Mouse (Mus musculus) forebrain, embryonic 11.5 days (tissue): Measurements from ENCODE around the gene Lyg2. TPM values are rescaled to one million over a fixed set of nuclear protein-coding genes. Genes with fewer than 3 reads are reported as not detected.

Experiments used
- ATAC-seq: fragments of 200-750 bp; cut with Nextera tagmentation; replicated peaks from 2 replicates; pipeline ENCODE4 v1.8.0; 2017; ENCODE audit warnings: moderate TSS enrichment; ENCODE audit not compliant: low FRiP score
- DNase-seq: peaks from one replicate; pipeline ENCODE4 v3.0.0-alpha.2; 2017; ENCODE audit warnings: low spot score
- H3K27ac ChIP-seq: fragments of 300-500 bp; sonication (generic); 2 replicates; pipeline ENCODE4 v1.5.1; 2014; ENCODE audit warnings: low read depth, low read length
- H3K27me3 ChIP-seq: fragments of 300-500 bp; sonication (generic); 2 replicates; pipeline ENCODE4 v1.6.1; 2014; ENCODE audit warnings: mild to moderate bottlenecking, low read length, mixed read lengths; ENCODE audit not compliant: control insufficient read depth, insufficient read depth
- H3K36me3 ChIP-seq: fragments of 300-500 bp; sonication (generic); 2 replicates; pipeline ENCODE4 v1.6.1; 2014; ENCODE audit warnings: mild to moderate bottlenecking, low read length, moderate library complexity, mixed read lengths; ENCODE audit not compliant: control insufficient read depth, insufficient read depth
- H3K4me1 ChIP-seq: fragments of 300-500 bp; sonication (generic); replicated peaks from 2 replicates; pipeline ENCODE4 v1.6.1; 2014; ENCODE audit warnings: low read length, mixed read lengths; ENCODE audit not compliant: control insufficient read depth, insufficient read depth
- H3K4me2 ChIP-seq: fragments of 300-500 bp; sonication (generic); 2 replicates; pipeline ENCODE4 v1.6.1; 2014; ENCODE audit warnings: low read depth, mild to moderate bottlenecking, low read length, moderate library complexity, mixed read lengths; ENCODE audit not compliant: severe bottlenecking
- H3K4me3 ChIP-seq: fragments of 300-500 bp; sonication (generic); 2 replicates; pipeline ENCODE4 v1.5.1; 2014; ENCODE audit warnings: low read depth, low read length
- H3K9ac ChIP-seq: fragments of 300-500 bp; sonication (generic); 2 replicates; pipeline ENCODE4 v1.6.1; 2014; ENCODE audit warnings: low read length
- H3K9me3 ChIP-seq: fragments of 300-500 bp; sonication (generic); 2 replicates; pipeline ENCODE4 v1.6.1; 2016; ENCODE audit warnings: low read length, mixed read lengths; ENCODE audit not compliant: control insufficient read depth
- WGBS: fragments of 180-500 bp; shearing (Covaris S2); extraction: QIAGEN DNeasy Blood & Tissue Kit; methylation state at CpG from one replicate; pipeline ENCODE4 v1.1.7; 2014; 5-methylcytosine and 5-hydroxymethylcytosine counted together
- polyA plus RNA-seq: library from polyadenylated mRNA; unstranded; fragments of >200 nt; fragmentation: Nextera tagmentation; extraction: Ambion mirVana; gene quantifications from 2 replicates; pipeline ENCODE4 v1.2.1, GENCODE M21; 2014

Gene Lyg2
- polyA plus RNA-seq, 1 experiment from 2014 or later, result not detected

- Histone ChIP-seq H3K4me1 (peaks cover 8% of the 10 kb centered on the region; the same call in 1 of the 2 replicates), H3K9me3 (no peaks in the 10 kb centered on the region), H3K9ac (no peak overlapping the region), H3K36me3 (peaks cover 5% of the 10 kb centered on the region; the same call in 1 of the 2 replicates), H3K4me3 (no peak overlapping the region), H3K27me3 (no peaks in the 10 kb centered on the region), H3K27ac (no peak overlapping the region), H3K4me2 (no peak overlapping the region)
- no peak for DNase-seq
- no peak for ATAC-seq
Observed at GRCm38 (mm10) chr1:37894606-37895005, 21.7 kb downstream of the Lyg2 start.

DNA sequence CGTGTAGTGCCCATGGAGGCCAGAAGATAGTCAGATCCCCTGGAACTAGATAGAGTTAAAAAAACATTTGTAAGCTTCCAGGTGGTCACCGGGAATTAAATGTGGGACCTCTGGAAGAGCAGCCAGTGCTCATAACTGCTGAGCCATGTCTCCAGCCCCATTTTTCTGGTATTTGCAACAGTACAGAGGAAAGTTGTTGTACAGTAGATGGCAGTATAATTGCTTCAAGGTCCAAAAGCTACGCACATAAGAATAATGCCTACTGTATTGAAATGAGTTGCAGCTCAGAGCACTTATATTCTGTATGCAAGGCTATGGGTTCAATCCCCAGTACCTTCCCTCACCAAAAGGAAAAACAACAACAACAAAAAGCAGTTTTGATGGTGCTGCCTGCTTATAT lies 24.9 kb downstream of the Lyg2 start:
- peak overlapping the region; percentile 61; the same call in 1 of the 2 replicates for H3K4me3 ChIP-seq
- no peak overlapping the region for H3K27ac ChIP-seq
- 81% methylated on average over 3 of the region's 3 CpGs for WGBS
- peak overlapping the region; percentile 81 for H3K4me2 ChIP-seq
- H3K27me3 ChIP-seq, result no peaks in the 10 kb centered on the region
- H3K9me3 ChIP-seq, result no peaks in the 10 kb centered on the region
- no peaks in the 10 kb centered on the region; the same call in 1 of the 2 replicates for H3K36me3 ChIP-seq
- ATAC-seq (no peak), DNase-seq (no peak)
- H3K4me1 ChIP-seq, result peaks cover 11% of the 10 kb centered on the region; the same call in 1 of the 2 replicates
- H3K9ac ChIP-seq, result no peak overlapping the region

- H3K27ac ChIP-seq, result no peak within 1 kb of the TSS
- ATAC-seq, result peak; percentile 91
- under 1% methylated on average over 41 of the region's 41 CpGs for WGBS
Observed at GRCm38 (mm10) chr1:37890025-37890652, 26.2 kb downstream of the Lyg2 start, which contains the start of the genes Mitd1 and Mrpl30. Mitd1 (minus strand) TSS chr1:37890411. Mrpl30 (plus strand) TSS chr1:37890477.

DNA sequence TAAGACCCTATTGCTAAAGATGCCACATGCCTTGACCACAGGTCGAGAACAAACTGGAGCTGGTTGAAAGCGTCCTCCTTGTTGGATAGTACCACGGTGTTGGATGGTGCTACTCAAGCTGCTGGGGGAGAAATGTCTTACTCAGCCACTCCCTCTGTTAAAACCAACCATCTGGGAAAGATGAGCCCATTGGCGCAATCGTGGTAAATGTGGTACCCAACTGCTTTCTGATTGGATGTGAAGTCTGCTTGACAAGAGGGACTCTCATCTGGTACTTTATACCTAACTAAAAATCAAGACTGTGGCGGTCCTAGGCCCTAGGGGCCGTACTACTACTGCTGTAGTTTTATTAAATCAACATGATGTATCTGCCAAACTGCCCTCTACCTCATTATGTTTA lies 27.1 kb downstream of the Lyg2 start:
- Histone ChIP-seq H3K4me1 (peaks cover 11% of the 10 kb centered on the region; the same call in 1 of the 2 replicates), H3K4me3 (peak overlapping the region; percentile 61), H3K27ac (no peak overlapping the region), H3K4me2 (peak overlapping the region; percentile 81), H3K9me3 (no peaks in the 10 kb centered on the region), H3K27me3 (no peaks in the 10 kb centered on the region), H3K9ac (no peak overlapping the region; the same call in 1 of the 2 replicates), H3K36me3 (no peaks in the 10 kb centered on the region; the same call in 1 of the 2 replicates)
- WGBS, result 79% methylated on average over 7 of the region's 7 CpGs
- no peak for DNase-seq
- ATAC-seq, result no peak

More at GRCm38 (mm10) chr1:37890025-37890652, 26.2 kb downstream of the Lyg2 start, which contains the start of the genes Mitd1 and Mrpl30:
- H3K4me1 ChIP-seq, result peaks cover 11% of the 10 kb centered on the region; the same call in 1 of the 2 replicates
- H3K36me3 ChIP-seq, result no peaks in the 10 kb centered on the region; the same call in 1 of the 2 replicates
- H3K4me2 ChIP-seq, result peak within 1 kb of the TSS; percentile 81
- peak; percentile 92 for DNase-seq
- H3K4me3 ChIP-seq, result peak within 1 kb of the TSS; percentile 61
- H3K27me3 ChIP-seq, result no peaks in the 10 kb centered on the region
- no peaks in the 10 kb centered on the region for H3K9me3 ChIP-seq
- H3K9ac ChIP-seq, result peak within 1 kb of the TSS; percentile 72

- Histone ChIP-seq H3K36me3 (no peaks in the 10 kb centered on the region), H3K9ac (no peak overlapping the region), H3K27ac (no peak overlapping the region), H3K27me3 (no peaks in the 10 kb centered on the region), H3K9me3 (no peaks in the 10 kb centered on the region), H3K4me2 (no peak overlapping the region), H3K4me1 (peaks cover 2% of the 10 kb centered on the region; the same call in 1 of the 2 replicates), H3K4me3 (no peak overlapping the region)
- DNase-seq, result no peak
- 79% methylated on average over 4 of the region's 4 CpGs for WGBS
- no peak for ATAC-seq
Observed at GRCm38 (mm10) chr1:37884451-37884850, 31.8 kb downstream of the Lyg2 start.

- WGBS, result 90% methylated on average over 4 of the region's 4 CpGs
- no peaks in the 10 kb centered on the region for H3K27me3 ChIP-seq
Observed at GRCm38 (mm10) chr1:37883411-37883810, 32.9 kb downstream of the Lyg2 start.

GRCm38 (mm10) chr1:37877736-37878460 lies 38.4 kb downstream of the Lyg2 start:
- DNase-seq (no peak), ATAC-seq (no peak)
- no peak overlapping the region for H3K4me3 ChIP-seq
- no peaks in the 10 kb centered on the region for H3K4me1 ChIP-seq
- H3K36me3 ChIP-seq, result peaks cover 8% of the 10 kb centered on the region; the same call in 1 of the 2 replicates
- H3K27ac ChIP-seq, result no peak overlapping the region
- no peaks in the 10 kb centered on the region for H3K27me3 ChIP-seq
- 93% methylated on average over 13 of the region's 13 CpGs for WGBS
- no peak overlapping the region for H3K4me2 ChIP-seq
- peaks cover 7% of the 10 kb centered on the region; the same call in 1 of the 2 replicates for H3K9me3 ChIP-seq
- H3K9ac ChIP-seq, result no peak overlapping the region

More at GRCm38 (mm10) chr1:37883411-37883810, 32.9 kb downstream of the Lyg2 start:
- Histone ChIP-seq H3K9ac (no peak overlapping the region), H3K4me2 (no peak overlapping the region), H3K4me3 (no peak overlapping the region), H3K27ac (no peak overlapping the region), H3K9me3 (no peaks in the 10 kb centered on the region), H3K4me1 (no peaks in the 10 kb centered on the region), H3K36me3 (no peaks in the 10 kb centered on the region)
- ATAC-seq (no peak), DNase-seq (no peak)

DNA sequence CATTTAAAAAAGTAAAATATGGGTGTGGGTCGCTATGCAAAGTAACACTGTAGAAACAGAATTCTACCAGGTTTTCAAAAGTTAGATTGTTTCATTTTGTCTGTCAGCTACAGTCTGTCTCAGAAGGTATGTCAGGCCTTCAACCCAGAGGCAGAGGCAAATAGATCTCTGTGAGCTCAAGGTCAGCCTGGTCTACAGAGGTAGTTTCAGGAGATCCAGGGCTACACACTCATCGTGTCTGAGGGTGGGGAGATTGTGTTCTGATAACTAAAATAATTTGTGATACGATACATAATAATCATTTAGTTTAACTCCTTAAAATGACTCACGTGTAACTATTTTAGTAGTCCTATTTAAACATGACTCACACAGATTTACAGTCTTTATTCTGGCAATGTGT lies 43.1 kb downstream of the Lyg2 start:
- H3K27me3 ChIP-seq, result no peaks in the 10 kb centered on the region; the same call in 1 of the 2 replicates
- H3K36me3 ChIP-seq, result peaks cover 8% of the 10 kb centered on the region; the same call in 1 of the 2 replicates
- no peak overlapping the region; the same call in 1 of the 2 replicates for H3K4me3 ChIP-seq
- H3K9me3 ChIP-seq, result peaks cover 7% of the 10 kb centered on the region; the same call in 1 of the 2 replicates
- ATAC-seq (no peak), DNase-seq (no peak)
- H3K4me1 ChIP-seq, result no peaks in the 10 kb centered on the region
- no peak overlapping the region for H3K9ac ChIP-seq
- peak overlapping the region; percentile 61; the same call in 1 of the 2 replicates for H3K4me2 ChIP-seq
- WGBS, result 93% methylated on average over 4 of the region's 4 CpGs
- no peak overlapping the region for H3K27ac ChIP-seq
